In the genomic region with DNA sequence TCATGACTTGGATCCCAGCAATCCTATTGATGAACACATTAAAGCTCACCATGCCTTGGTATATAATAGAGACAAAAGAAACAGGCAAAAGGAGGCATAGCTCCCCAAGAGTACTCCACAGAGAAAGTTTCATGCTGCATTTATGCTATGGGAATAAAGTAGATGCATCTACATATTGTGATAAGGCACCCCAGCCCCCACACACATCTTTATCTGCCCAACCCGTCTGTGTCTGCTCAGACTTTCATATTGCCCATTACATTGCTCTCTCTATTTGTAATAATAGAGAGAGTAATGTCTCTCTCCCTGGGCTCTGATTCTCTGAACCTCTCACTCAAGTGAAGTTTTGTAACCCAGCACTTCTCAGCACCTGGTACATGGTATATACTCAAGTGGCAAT, we compare ENCODE assay signal across 22 mouse cellular contexts.
DNase-seq lines count a peak whose midpoint lies in the region; ATAC-seq and TF ChIP-seq lines count a peak whose summit lies in the region.
"Had no signal": no experiment of that assay in that cellular context is flagged by ENCODE, and none has a peak within 500 bp of the region (broad histone marks: within the 10 kb centered on the region; RNA-seq: fewer than 3 reads in every experiment).

No protein-coding gene starts in this region.

- H3K27me3 ChIP-seq in MEL (ENCODE audit: control insufficient read depth in 1 of 2, insufficient read depth in 2 of 2, low read length in 2 of 2): no peaks in the 10 kb centered on the region
- H3K27me3 ChIP-seq in liver, embryonic 14.5 days (ENCODE audit: control insufficient read depth, insufficient read depth, low read length): no peaks in the 10 kb centered on the region
- H3K27me3 ChIP-seq in midbrain, embryonic 15.5 days (replicated peaks): no peaks in the 10 kb centered on the region
- H3K27me3 ChIP-seq: embryonic facial prominence, embryonic 15.5 days; forebrain, embryonic 15.5 days; hindbrain, embryonic 12.5 days; Patski had no signal

- peaks cover 0 to 9% of the 10 kb centered on the region in 2 experiments; a peak in 2 of 4 replicates for H3K36me3 ChIP-seq in MEL (ENCODE audit: control insufficient read depth in 1 of 2, insufficient read depth in 2 of 2, low read length in 2 of 2)
- H3K36me3 ChIP-seq in liver, embryonic 14.5 days (replicated peaks; ENCODE audit: control insufficient read depth, insufficient read depth, low read depth): no peaks in the 10 kb centered on the region
- no peaks in the 10 kb centered on the region for H3K36me3 ChIP-seq in midbrain, embryonic 15.5 days (replicated peaks)
- H3K36me3 ChIP-seq: embryonic facial prominence, embryonic 15.5 days; forebrain, embryonic 15.5 days; hindbrain, embryonic 12.5 days had no signal

- no peak overlapping the region for H3K9ac ChIP-seq in MEL (ENCODE audit: control insufficient read depth, low read depth, low read length, poor library complexity, severe bottlenecking)
- no peak overlapping the region for H3K9ac ChIP-seq in liver, embryonic 14.5 days (replicated peaks)
- H3K9ac ChIP-seq in midbrain, embryonic 15.5 days: no peak overlapping the region
- H3K9ac ChIP-seq: embryonic facial prominence, embryonic 15.5 days; forebrain, embryonic 15.5 days; hindbrain, embryonic 12.5 days had no signal

- ATAC-seq in erythroid progenitor cell, adult 5-6 weeks (replicated peaks; ENCODE audit: low FRiP score, poor library complexity, severe bottlenecking): peak; percentile 46
- ATAC-seq in liver, embryonic 14.5 days (ENCODE audit: insufficient read depth): peak; percentile 81
- peak; percentile 92 for ATAC-seq in megakaryocyte-erythroid progenitor cell, adult 5-6 weeks (replicated peaks; ENCODE audit: low FRiP score, low TSS enrichment, poor library complexity, severe bottlenecking)
- no peak for ATAC-seq in midbrain, embryonic 15.5 days (replicated peaks)
- ATAC-seq: forebrain, embryonic 15.5 days; Patski had no signal

- DNase-seq in MEL (ENCODE audit: low read depth, low spot score): peak; percentile 20
- peak; percentile 10 to 23 (median 19) for DNase-seq in liver, embryonic 14.5 days (ENCODE audit: low read depth in 3 of 3, low spot score in 3 of 3)
- no peak for DNase-seq in left cerebral cortex, postnatal 14 days (ENCODE audit: low spot score in 2 of 2)
- no peak for DNase-seq in kidney, postnatal 36 days
- DNase-seq: adrenal gland, adult 2 months; adrenal gland, postnatal 25 days; cerebellum, adult 11 months; cerebellum, adult 8-10 months; cerebellum, postnatal 14 days; embryo, embryonic 11 days; gastrocnemius, postnatal 36 days; heart, adult 11 months; heart, postnatal 10 days; heart, postnatal 4 days had no signal

- no peak for TF ChIP-seq RAD21 in MEL (IDR thresholded peaks at IDR 0.05; ENCODE audit: low read depth, low read length)

- no peak for TF ChIP-seq POLR2A in MEL (IDR thresholded peaks at IDR 0.05; ENCODE audit: control insufficient read depth in 1 of 2, insufficient read depth in 1 of 2, low read depth in 1 of 2, low read length in 2 of 2, poor library complexity in 1 of 2)

- intact Hi-C loops in left cerebral cortex, postnatal 14 days (cut with DNase I): no loop called here

- H3K4me1 ChIP-seq in MEL (ENCODE audit: control insufficient read depth in 1 of 2, insufficient read depth in 2 of 2, low read length in 2 of 2): peaks cover 6 to 7% of the 10 kb centered on the region in 2 experiments; a peak in 2 of 4 replicates
- H3K4me1 ChIP-seq in liver, embryonic 14.5 days (replicated peaks; ENCODE audit: control insufficient read depth in 2 of 2, insufficient read depth in 2 of 2, low read length in 1 of 2): peaks cover 3 to 11% of the 10 kb centered on the region in 2 experiments
- H3K4me1 ChIP-seq in midbrain, embryonic 15.5 days: no peaks in the 10 kb centered on the region
- H3K4me1 ChIP-seq: embryonic facial prominence, embryonic 15.5 days; forebrain, embryonic 15.5 days; hindbrain, embryonic 12.5 days had no signal

- TF ChIP-seq CTCF in MEL (IDR thresholded peaks at IDR 0.05 in 2 of 3, conservative IDR thresholded peaks at IDR 0.05 in 1 of 3; ENCODE audit: control insufficient read depth in 1 of 3, insufficient read depth in 1 of 3, low read depth in 2 of 3, low read length in 3 of 3, poor library complexity in 1 of 3, severe bottlenecking in 1 of 3): no peak
- TF ChIP-seq CTCF in liver, embryonic 14.5 days (IDR thresholded peaks at IDR 0.05; ENCODE audit: low read depth): no peak

- no peaks in the 10 kb centered on the region for H3K79me2 ChIP-seq in MEL (ENCODE audit: control insufficient read depth, insufficient read depth, low read length, poor library complexity)

- 23% methylated on average over 1 of the region's 1 CpGs for WGBS in liver, embryonic 14.5 days (ENCODE audit: insufficient replicate concordance)
- 64% methylated on average over 1 of the region's 1 CpGs for WGBS in midbrain, embryonic 15.5 days

- H3K9me3 ChIP-seq in MEL (replicated peaks; ENCODE audit: insufficient read depth, low read length): no peaks in the 10 kb centered on the region
- H3K9me3 ChIP-seq in liver, embryonic 14.5 days (ENCODE audit: control insufficient read depth, low read length): no peaks in the 10 kb centered on the region
- H3K9me3 ChIP-seq in midbrain, embryonic 15.5 days: no peaks in the 10 kb centered on the region
- H3K9me3 ChIP-seq: embryonic facial prominence, embryonic 15.5 days; forebrain, embryonic 15.5 days; hindbrain, embryonic 12.5 days had no signal

- no peak overlapping the region for H3K4me3 ChIP-seq in MEL (ENCODE audit: control insufficient read depth in 1 of 2, insufficient read depth in 1 of 2, low read depth in 2 of 2, low read length in 2 of 2)
- no peak overlapping the region for H3K4me3 ChIP-seq in liver, embryonic 14.5 days (ENCODE audit: insufficient read depth in 1 of 2, low read depth in 2 of 2, low read length in 2 of 2)
- H3K4me3 ChIP-seq in midbrain, embryonic 15.5 days: no peak overlapping the region
- H3K4me3 ChIP-seq: embryonic facial prominence, embryonic 15.5 days; erythroblast, embryonic 14.5 days; forebrain, embryonic 15.5 days; hindbrain, embryonic 12.5 days had no signal

- peak overlapping the region; percentile 19 for H3K4me2 ChIP-seq in liver, embryonic 14.5 days (ENCODE audit: low read depth)
- no peak overlapping the region for H3K4me2 ChIP-seq in midbrain, embryonic 15.5 days
- H3K4me2 ChIP-seq: embryonic facial prominence, embryonic 15.5 days; forebrain, embryonic 15.5 days; hindbrain, embryonic 12.5 days had no signal

- H3K27ac ChIP-seq in MEL (ENCODE audit: control insufficient read depth, low read depth, low read length): no peak overlapping the region
- H3K27ac ChIP-seq in liver, embryonic 14.5 days: no peak overlapping the region
- no peak overlapping the region for H3K27ac ChIP-seq in midbrain, embryonic 15.5 days
- H3K27ac ChIP-seq: embryonic facial prominence, embryonic 15.5 days; forebrain, embryonic 15.5 days; hindbrain, embryonic 12.5 days had no signal

- TF ChIP-seq EP300 in MEL (IDR thresholded peaks at IDR 0.05; ENCODE audit: low read depth in 1 of 2, low read length in 2 of 2): peak; percentile 10 to 34; a peak in 1 of 4 replicates
- peak; percentile 39; the same call in 1 of the 2 replicates for TF ChIP-seq EP300 in liver, embryonic 14.5 days (IDR thresholded peaks at IDR 0.05; ENCODE audit: low read depth)

TF ChIP-seq in MEL, 35 proteins besides CTCF, POLR2A, EP300 and RAD21:
- TF ChIP-seq MAZ (IDR thresholded peaks at IDR 0.05; ENCODE audit: low read depth, low read length) (no peak), USF2 (IDR thresholded peaks at IDR 0.05; ENCODE audit: borderline replicate concordance in 1 of 2, insufficient read depth in 1 of 2, low read depth in 1 of 2, low read length in 2 of 2) (no peak), MAFK (IDR thresholded peaks at IDR 0.05; ENCODE audit: borderline replicate concordance, low read depth, low read length) (no peak), UBTF (IDR thresholded peaks at IDR 0.05; ENCODE audit: borderline replicate concordance, insufficient read depth, low read depth, low read length) (no peak), GATA1 (IDR thresholded peaks at IDR 0.05; ENCODE audit: low read depth, low read length) (peak; percentile 46; the same call in 1 of the 2 replicates), ZMIZ1 (IDR thresholded peaks at IDR 0.05; ENCODE audit: low read depth, low read length) (no peak), TCF12 (IDR thresholded peaks at IDR 0.05; ENCODE audit: low read depth, low read length) (peak; percentile 28; the same call in 1 of the 2 replicates), SMC3 (IDR thresholded peaks at IDR 0.05; ENCODE audit: low read depth, low read length) (no peak)

Comparison
In these comparisons a context has a peak if more than half of its experiments do, and no peak if none do; other contexts are left out.
1. DNase-seq: peak in MEL (single experiment) and liver, embryonic 14.5 days (3 of 3); none in left cerebral cortex, postnatal 14 days (0 of 2) and kidney, postnatal 36 days (0 of 2).